Mouse (Mus musculus) CH12.LX (cell line): ENCODE measurements at regions not wholly inside any gene's neighbourhood (a gene's known extent, or its start where the extent isn't known, plus 50 kb on each side); places are given as distances from the start of the nearest gene placed in this dataset.
A peak's percentile ranks its signal among the peaks of the same experiment; 100 is the strongest.

ENCODE experiments used
- DNase-seq: peaks from one replicate; pipeline ENCODE4 v3.0.0-alpha.2; 2013; ENCODE audit errors: extremely low read depth
- H3K27ac ChIP-seq: 2 replicates; pipeline ENCODE4 v1.5.1; 2012; ENCODE audit warnings: low read depth, mild to moderate bottlenecking, control low read depth, moderate library complexity; ENCODE audit not compliant: insufficient read depth
- H3K27me3 ChIP-seq: replicated peaks from 2 replicates; pipeline ENCODE3; 2012; ENCODE audit warnings: inconsistent platforms
- H3K36me3 ChIP-seq, 2 experiments: replicated peaks in 1 of 2; 2 replicates each; pipeline versions ENCODE3 to v1.6.1; 2012; ENCODE audit warnings: inconsistent platforms in 1 of 2, low read length in 1 of 2, mild to moderate bottlenecking in 1 of 2, mixed read lengths in 1 of 2, moderate library complexity in 1 of 2; ENCODE audit not compliant: control insufficient read depth in 1 of 2, insufficient read depth in 1 of 2
- H3K4me1 ChIP-seq, 2 experiments: 2 replicates each; pipeline ENCODE4 v1.6.1; 2012; ENCODE audit warnings: inconsistent platforms in 1 of 2, moderate library complexity in 1 of 2; ENCODE audit not compliant: insufficient read depth in 2 of 2, control insufficient read depth in 1 of 2
- H3K4me2 ChIP-seq: 2 replicates; pipeline ENCODE4 v1.6.1; 2012; ENCODE audit warnings: low read depth, mild to moderate bottlenecking, control low read depth; ENCODE audit not compliant: poor library complexity, insufficient read depth, severe bottlenecking
- H3K4me3 ChIP-seq, 3 experiments: fragments of 150-350 bp in 1 of 3; sonication (generic) in 1 of 3; replicated peaks in 1 of 3; 2 replicates each; pipeline versions ENCODE3 to v1.5.1; 2011 to 2012; ENCODE audit warnings: low read depth in 2 of 3, low read length in 2 of 3, mild to moderate bottlenecking in 2 of 3, moderate library complexity in 2 of 3, control low read depth in 1 of 3, improper control_type of control experiment in 1 of 3, inconsistent platforms in 1 of 3, mixed read lengths in 1 of 3; ENCODE audit not compliant: poor library complexity in 1 of 3
- H3K79me2 ChIP-seq: replicated peaks from 2 replicates; pipeline ENCODE4 v1.6.1; 2012; ENCODE audit warnings: mild to moderate bottlenecking, moderate library complexity; ENCODE audit not compliant: control insufficient read depth, poor library complexity, insufficient read depth, severe bottlenecking; ENCODE audit errors: extremely low read depth
- H3K9ac ChIP-seq: 2 replicates; pipeline ENCODE4 v1.6.1; 2012; ENCODE audit warnings: low read depth, mild to moderate bottlenecking, control low read depth, moderate library complexity; ENCODE audit not compliant: insufficient read depth
- H3K9me3 ChIP-seq: replicated peaks from 2 replicates; pipeline ENCODE3; 2012; ENCODE audit warnings: low read length, inconsistent platforms, mixed read lengths
- CTCF ChIP-seq, 2 experiments: IDR thresholded peaks in 1 of 2; conservative IDR thresholded peaks in 1 of 2; 2 replicates each; pipeline ENCODE4 v1.5.1; 2011 to 2012; ENCODE audit warnings: low read depth in 2 of 2, low read length in 2 of 2, improper control_type of control experiment in 1 of 2, inconsistent platforms in 1 of 2, mild to moderate bottlenecking in 1 of 2, moderate library complexity in 1 of 2
- NELFE ChIP-seq: IDR thresholded peaks from 2 replicates; pipeline ENCODE4 v1.6.1; 2011; ENCODE audit warnings: low read depth, low read length, improper control_type of control experiment
- dilution Hi-C: fragments of 300-500 bp; cut with MboI; formaldehyde crosslinking; loops from 2 replicates; pipeline ENCODE4 v1.14.3; 2020; ENCODE audit warnings: low sequenced_read_pairs; ENCODE audit not compliant: extremely low pct_unique_long_range_greater_than_20kb, extremely low pct_ligation_motif_present
- in situ Hi-C: fragments of 300-500 bp; cut with MboI; formaldehyde crosslinking; loops from 3 replicates; pipeline ENCODE4 v1.14.3; 2019; ENCODE audit warnings: low sequenced_read_pairs, low pct_ligation_motif_present, low pct_unique_long_range_greater_than_20kb, mixed read lengths

DNA sequence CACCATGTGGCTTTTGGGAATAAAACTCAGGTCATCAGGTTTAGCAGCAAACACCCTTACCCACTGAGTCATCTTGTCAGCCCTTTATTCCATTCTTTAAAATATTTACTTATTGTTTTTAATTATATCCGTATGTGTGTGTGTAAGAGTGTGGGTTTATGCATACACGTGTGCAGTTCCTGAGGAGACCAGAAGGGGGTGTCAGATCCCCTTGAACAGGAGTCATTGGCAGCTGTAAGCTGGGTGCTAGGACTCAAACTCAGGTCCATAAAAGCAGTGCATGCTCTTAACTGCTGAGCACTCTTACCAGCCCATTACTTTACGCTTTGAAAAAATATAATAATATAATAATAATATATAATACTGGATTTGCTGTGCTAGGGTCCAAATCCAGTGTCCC is 54.6 kb upstream of the Smim23 start:
- Histone ChIP-seq H3K4me3 (no peak overlapping the region), H3K9me3 (peaks cover 6% of the 10 kb centered on the region), H3K36me3 (no peaks in the 10 kb centered on the region), H3K4me2 (no peak overlapping the region)
- dilution Hi-C loops = no loop called here
- DNase-seq = no peak
- TF ChIP-seq CTCF (conservative IDR thresholded peaks at IDR 0.05 in 1 of 2, IDR thresholded peaks at IDR 0.05 in 1 of 2; ENCODE audit: low read depth in 2 of 2, low read length in 2 of 2) = 0 out of 4 replicates have a peak, but pooled peaks of 1 of the 2 experiments have one; percentile 14
- no peak for TF ChIP-seq NELFE
- TF ChIP-seq, all 38 proteins: peak for 1
- Histone ChIP-seq H3K27ac (no peak overlapping the region), H3K9ac (no peak overlapping the region), H3K4me1 (peaks cover 0 to 3% of the 10 kb centered on the region in 2 experiments; a peak in 1 of 4 replicates), H3K79me2 (no peaks in the 10 kb centered on the region), H3K27me3 (peaks cover 3% of the 10 kb centered on the region)
- in situ Hi-C loops = no loop called here
